Mouse (Mus musculus): ENCODE results near the gene Msi1. TPM values are rescaled to one million over a fixed set of nuclear protein-coding genes. Genes with fewer than 3 reads are reported as not detected.

Msi1 gene
- polyA plus RNA-seq, 1 experiment from 2014 or later: 76.9 TPM

- Histone ChIP-seq H3K9ac (no peak overlapping the region), H3K4me3 (no peak overlapping the region), H3K36me3 (peaks cover 52% of the 10 kb centered on the region), H3K4me1 (replicated peaks) (no peaks in the 10 kb centered on the region), H3K27ac (peak overlapping the region; percentile 26; the same call in 1 of the 2 replicates), H3K27me3 (no peaks in the 10 kb centered on the region), H3K4me2 (no peak overlapping the region), H3K9me3 (no peaks in the 10 kb centered on the region)
- ATAC-seq (ENCODE audit: low FRiP score): 0 out of 2 replicates have a peak, but pooled peaks have one; percentile 20
- 83% methylated on average over 12 of the region's 12 CpGs for WGBS
These were observed 25.2 kb downstream of the Msi1 start for GRCm38 (mm10) chr5:115454422-115455090.

DNA sequence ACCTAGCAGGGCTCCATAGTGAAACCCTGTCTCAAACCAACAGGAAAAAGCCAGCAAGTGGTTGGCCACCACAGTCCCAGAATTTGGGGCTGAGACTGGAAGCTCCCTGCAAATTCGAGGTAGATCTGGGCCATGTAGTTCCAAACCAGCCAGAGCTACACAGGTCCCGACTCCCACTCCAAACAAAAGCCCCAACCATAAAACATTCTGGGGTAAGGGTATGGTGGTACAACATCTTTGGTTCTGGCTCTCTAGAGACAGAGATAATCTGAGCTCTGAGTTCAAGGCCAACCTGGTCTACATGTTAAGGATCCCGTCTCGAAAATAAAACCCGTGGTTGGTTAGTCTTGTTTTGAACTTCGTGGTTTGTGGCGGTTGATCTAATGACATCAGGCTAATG, 26.4 kb downstream of the Msi1 start:
- H3K4me2 ChIP-seq: no peak overlapping the region
- WGBS: 81% methylated on average over 7 of the region's 7 CpGs
- no peak for ATAC-seq (ENCODE audit: low FRiP score)
- H3K4me3 ChIP-seq: no peak overlapping the region
- H3K27ac ChIP-seq: no peak overlapping the region
- H3K9ac ChIP-seq: no peak overlapping the region
- H3K27me3 ChIP-seq: no peaks in the 10 kb centered on the region
- no peaks in the 10 kb centered on the region for H3K9me3 ChIP-seq
- no peaks in the 10 kb centered on the region for H3K4me1 ChIP-seq (replicated peaks)
- peaks cover 39% of the 10 kb centered on the region for H3K36me3 ChIP-seq

- Histone ChIP-seq H3K27me3 (no peaks in the 10 kb centered on the region), H3K9me3 (no peaks in the 10 kb centered on the region), H3K9ac (no peak overlapping the region), H3K4me1 (replicated peaks) (no peaks in the 10 kb centered on the region), H3K36me3 (peaks cover 11% of the 10 kb centered on the region), H3K4me2 (no peak overlapping the region), H3K4me3 (no peak overlapping the region), H3K27ac (no peak overlapping the region)
- WGBS: 74% methylated on average over 13 of the region's 13 CpGs
- no peak for ATAC-seq (ENCODE audit: low FRiP score)
These were observed 29.5 kb downstream of the Msi1 start for GRCm38 (mm10) chr5:115458918-115459317.

GRCm38 (mm10) chr5:115464408-115465115, 35.2 kb downstream of the Msi1 start:
- no peak overlapping the region for H3K9ac ChIP-seq
- no peaks in the 10 kb centered on the region for H3K27me3 ChIP-seq
- 80% methylated on average over 18 of the region's 18 CpGs for WGBS
- H3K27ac ChIP-seq: no peak overlapping the region
- no peak overlapping the region for H3K4me2 ChIP-seq
- H3K4me3 ChIP-seq: no peak overlapping the region
- no peaks in the 10 kb centered on the region for H3K36me3 ChIP-seq
- ATAC-seq (ENCODE audit: low FRiP score): no peak
- H3K4me1 ChIP-seq (replicated peaks): no peaks in the 10 kb centered on the region
- H3K9me3 ChIP-seq: no peaks in the 10 kb centered on the region

- Histone ChIP-seq H3K4me3 (no peak within 1 kb of the TSS), H3K27me3 (no peaks in the 10 kb centered on the region), H3K27ac (no peak within 1 kb of the TSS), H3K36me3 (no peaks in the 10 kb centered on the region), H3K9me3 (no peaks in the 10 kb centered on the region), H3K4me2 (no peak within 1 kb of the TSS), H3K4me1 (replicated peaks) (peaks cover 3% of the 10 kb centered on the region; the same call in 1 of the 2 replicates), H3K9ac (no peak within 1 kb of the TSS)
- no peak for ATAC-seq (ENCODE audit: low FRiP score)
- 52% methylated on average over 9 of the region's 9 CpGs for WGBS
These were observed 36.4 kb downstream of the Msi1 start, which contains the start of gene Pla2g1b for GRCm38 (mm10) chr5:115465642-115466420. TSS of gene Pla2g1b (plus strand) at chr5:115466262.

- Histone ChIP-seq H3K27ac (no peak overlapping the region), H3K36me3 (no peaks in the 10 kb centered on the region), H3K27me3 (0 out of 2 replicates have a peak, but pooled peaks cover 3% of the 10 kb centered on the region), H3K4me2 (no peak overlapping the region), H3K4me1 (replicated peaks) (peaks cover 6% of the 10 kb centered on the region; the same call in 1 of the 2 replicates), H3K4me3 (no peak overlapping the region), H3K9ac (no peak overlapping the region), H3K9me3 (no peaks in the 10 kb centered on the region)
- WGBS: 74% methylated on average over 6 of the region's 6 CpGs
- no peak for ATAC-seq (ENCODE audit: low FRiP score)
These were observed 40.4 kb downstream of the Msi1 start for GRCm38 (mm10) chr5:115469791-115470190.

- Histone ChIP-seq H3K4me3 (peak overlapping the region; percentile 7; the same call in 1 of the 2 replicates), H3K9ac (no peak overlapping the region), H3K9me3 (no peaks in the 10 kb centered on the region), H3K4me2 (peak overlapping the region; percentile 26), H3K4me1 (replicated peaks) (peaks cover 11% of the 10 kb centered on the region; the same call in 1 of the 2 replicates), H3K36me3 (no peaks in the 10 kb centered on the region), H3K27ac (no peak overlapping the region), H3K27me3 (0 out of 2 replicates have a peak, but pooled peaks cover 3% of the 10 kb centered on the region)
- no peak for ATAC-seq (ENCODE audit: low FRiP score)
- WGBS: 34% methylated on average over 20 of the region's 20 CpGs
These were observed 41.5 kb downstream of the Msi1 start for GRCm38 (mm10) chr5:115470766-115471531.

DNA sequence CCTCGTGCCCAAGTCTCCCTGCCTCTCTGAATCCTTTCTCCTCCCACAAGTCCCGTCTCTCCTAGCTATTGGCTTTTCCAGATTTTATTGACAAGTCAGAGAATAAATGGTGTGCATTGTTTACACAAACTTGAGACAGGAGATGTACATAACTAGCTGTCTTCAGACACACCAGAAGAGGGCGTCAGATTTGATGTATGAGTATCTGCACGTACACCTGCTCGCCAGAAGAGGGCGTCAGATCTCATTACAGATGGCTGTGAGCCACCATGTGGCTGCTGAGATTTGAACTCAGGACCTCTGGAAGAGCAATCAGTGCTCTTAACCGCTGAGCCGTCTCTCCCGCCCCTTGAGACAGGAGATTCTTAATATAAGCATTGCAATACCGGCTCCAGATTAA, 43.8 kb downstream of the Msi1 start:
- ATAC-seq (ENCODE audit: low FRiP score): no peak

GRCm38 (mm10) chr5:115474174-115474828, 44.9 kb downstream of the Msi1 start:
- 77% methylated on average over 22 of the region's 22 CpGs for WGBS

More for the DNA sequence above, 43.8 kb downstream of the Msi1 start:
- Histone ChIP-seq H3K27me3 (0 out of 2 replicates have a peak, but pooled peaks cover 3% of the 10 kb centered on the region), H3K36me3 (peaks cover 8% of the 10 kb centered on the region), H3K27ac (no peak overlapping the region), H3K4me1 (replicated peaks) (peaks cover 14% of the 10 kb centered on the region; the same call in 1 of the 2 replicates), H3K9me3 (no peaks in the 10 kb centered on the region), H3K4me2 (no peak overlapping the region), H3K9ac (no peak overlapping the region), H3K4me3 (no peak overlapping the region)
- 78% methylated on average over 10 of the region's 10 CpGs for WGBS

DNA sequence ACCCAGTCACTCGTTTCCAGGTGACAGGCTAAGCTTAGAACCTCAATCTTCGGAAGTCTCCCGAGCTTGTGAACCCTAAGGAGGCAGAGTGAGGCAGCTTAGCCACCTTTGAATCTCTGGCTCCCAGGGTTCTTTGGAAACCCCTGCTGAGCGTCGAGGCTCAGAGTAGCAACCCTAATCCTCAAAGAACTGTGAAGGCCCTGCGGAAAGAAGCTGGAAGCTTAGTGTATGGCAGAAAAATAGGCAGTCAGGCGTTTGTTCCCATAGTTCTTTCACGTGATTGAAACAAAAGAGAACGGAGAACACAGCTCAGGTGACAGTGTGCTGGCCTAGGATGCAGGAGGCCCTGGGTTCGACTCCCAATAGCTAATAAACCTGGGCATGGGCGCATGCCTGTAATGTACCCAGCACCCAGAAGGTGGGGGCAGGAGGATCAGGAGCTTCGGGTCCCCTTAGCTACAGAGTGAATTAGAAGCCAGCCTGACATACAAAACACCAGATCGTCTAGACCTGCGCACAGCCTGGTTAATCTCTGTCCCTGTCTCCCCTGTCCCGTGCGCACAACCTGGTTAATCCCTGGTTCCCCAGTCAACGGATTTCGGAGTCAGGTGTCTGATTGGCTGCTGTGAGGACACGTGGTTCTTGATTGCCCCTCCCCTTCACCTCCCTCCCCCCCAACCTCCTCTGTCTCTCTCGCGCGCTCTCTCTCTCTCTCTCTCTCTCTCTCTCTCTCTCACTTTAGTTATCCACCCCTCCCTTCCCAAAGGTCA, 46.1 kb downstream of the Msi1 start:
- peaks cover 8% of the 10 kb centered on the region for H3K27me3 ChIP-seq
- H3K4me2 ChIP-seq: peak overlapping the region; percentile 54
- peak overlapping the region; percentile 41 for H3K4me3 ChIP-seq
- peak overlapping the region; percentile 56; the same call in 1 of the 2 replicates for H3K27ac ChIP-seq
- H3K9me3 ChIP-seq: no peaks in the 10 kb centered on the region
- H3K4me1 ChIP-seq (replicated peaks): peaks cover 18% of the 10 kb centered on the region; the same call in 1 of the 2 replicates
- WGBS: 15% methylated on average over 22 of the region's 22 CpGs
- peaks cover 11% of the 10 kb centered on the region for H3K36me3 ChIP-seq
- peak; percentile 65 for ATAC-seq (ENCODE audit: low FRiP score)
- peak overlapping the region; percentile 65 for H3K9ac ChIP-seq

More at GRCm38 (mm10) chr5:115474174-115474828, 44.9 kb downstream of the Msi1 start:
- Histone ChIP-seq H3K27ac (no peak overlapping the region), H3K9ac (no peak overlapping the region), H3K27me3 (0 out of 2 replicates have a peak, but pooled peaks cover 3% of the 10 kb centered on the region), H3K36me3 (peaks cover 9% of the 10 kb centered on the region), H3K4me2 (no peak overlapping the region), H3K4me1 (replicated peaks) (peaks cover 14% of the 10 kb centered on the region; the same call in 1 of the 2 replicates), H3K9me3 (no peaks in the 10 kb centered on the region), H3K4me3 (no peak overlapping the region)
- no peak for ATAC-seq (ENCODE audit: low FRiP score)
